Mouse (Mus musculus) liver, embryonic 11.5 days (tissue): Measurements from ENCODE around the gene Arhgap30. TPM values are rescaled to one million over a fixed set of nuclear protein-coding genes. Genes with fewer than 3 reads are reported as not detected.
A peak's percentile ranks its signal among the peaks of the same experiment; 100 is the strongest.

Experiments used
- ATAC-seq: fragments of 200-750 bp; cut with Nextera tagmentation; replicated peaks from 2 replicates; pipeline ENCODE4 v1.8.0; 2017; ENCODE audit warnings: moderate number of reproducible peaks, mild to moderate bottlenecking, moderate TSS enrichment, moderate library complexity; ENCODE audit not compliant: low FRiP score
- DNase-seq: peaks from one replicate; pipeline ENCODE4 v3.0.0-alpha.2; 2017; ENCODE audit warnings: low spot score
- H3K27ac ChIP-seq: fragments of 300-500 bp; sonication (generic); 2 replicates; pipeline ENCODE4 v1.5.1; 2014; ENCODE audit warnings: mild to moderate bottlenecking, low read depth, low read length, control low read depth
- H3K27me3 ChIP-seq: fragments of 300-500 bp; sonication (generic); replicated peaks from 2 replicates; pipeline ENCODE4 v1.6.1; 2014; ENCODE audit warnings: low read length, mixed read lengths; ENCODE audit not compliant: control insufficient read depth, insufficient read depth
- H3K36me3 ChIP-seq: fragments of 300-500 bp; sonication (generic); 2 replicates; pipeline ENCODE4 v1.6.1; 2014; ENCODE audit warnings: mild to moderate bottlenecking, low read length, moderate library complexity, mixed read lengths; ENCODE audit not compliant: control insufficient read depth, insufficient read depth
- H3K4me1 ChIP-seq: fragments of 300-500 bp; sonication (generic); replicated peaks from 2 replicates; pipeline ENCODE4 v1.6.1; 2014; ENCODE audit warnings: low read length, mixed read lengths; ENCODE audit not compliant: control insufficient read depth, insufficient read depth
- H3K4me2 ChIP-seq: fragments of 300-500 bp; sonication (generic); 2 replicates; pipeline ENCODE4 v1.6.1; 2014; ENCODE audit warnings: mild to moderate bottlenecking, control low read depth, moderate library complexity
- H3K4me3 ChIP-seq: fragments of 300-500 bp; sonication (generic); 2 replicates; pipeline ENCODE4 v1.5.1; 2014; ENCODE audit warnings: low read depth, low read length, control low read depth
- H3K9ac ChIP-seq: fragments of 300-500 bp; sonication (generic); 2 replicates; pipeline ENCODE4 v1.6.1; 2014; ENCODE audit warnings: low read depth, low read length, control low read depth
- H3K9me3 ChIP-seq: fragments of 300-500 bp; sonication (generic); 2 replicates; pipeline ENCODE4 v1.6.1; 2016; ENCODE audit warnings: low read length, inconsistent platforms, mixed read lengths; ENCODE audit not compliant: control insufficient read depth
- whole genome bisulfite sequencing: fragments of 180-500 bp; shearing (Covaris S2); extraction: QIAGEN DNeasy Blood & Tissue Kit; methylation state at CpG from one replicate; pipeline ENCODE4 v1.1.7; 2014; 5-methylcytosine and 5-hydroxymethylcytosine counted together
- polyA plus RNA-seq: library from polyadenylated mRNA; unstranded; fragments of >200 nt; fragmentation: Nextera tagmentation; extraction: Ambion mirVana; gene quantifications from 2 replicates; pipeline ENCODE4 v1.2.1, GENCODE M21; 2014

Gene Arhgap30
- polyA plus RNA-seq, 1 experiment from 2014 or later = 3.5 TPM

DNA sequence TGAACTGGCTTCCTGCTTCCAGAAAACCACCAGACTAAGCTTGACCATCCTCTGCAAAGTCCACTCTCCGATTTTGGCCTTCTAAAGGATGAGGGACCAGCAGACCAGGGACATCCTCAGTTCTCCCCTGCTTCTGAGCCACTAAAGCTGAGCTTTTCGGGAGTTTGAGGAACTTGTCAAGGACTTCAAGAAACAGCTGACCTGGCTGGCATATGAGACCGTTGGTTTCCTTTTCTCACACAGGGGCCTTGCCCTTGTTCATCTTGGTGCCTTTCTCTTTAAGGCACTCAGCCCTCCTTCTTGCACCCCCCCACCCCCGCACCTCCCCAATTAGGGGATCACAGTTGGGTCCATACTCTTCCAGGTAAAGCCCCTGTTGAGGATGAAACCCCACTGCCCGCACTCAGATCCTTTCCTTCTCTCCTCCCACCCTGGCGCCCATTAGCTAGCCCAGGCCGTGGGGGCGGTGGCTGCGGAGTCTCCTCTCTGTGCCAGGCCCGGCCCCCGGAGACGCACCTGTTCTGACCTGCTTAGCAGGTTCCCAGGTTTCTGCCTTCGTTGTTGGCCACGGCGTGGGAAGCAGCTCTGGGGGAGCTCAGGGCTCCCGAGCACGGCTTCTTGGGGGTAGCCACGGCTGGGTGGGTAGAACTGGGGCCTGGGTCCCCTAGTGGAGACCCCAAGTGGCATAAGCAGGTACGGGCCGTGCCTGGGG lies 18.8 kb upstream of the Arhgap30 start, which contains the start of gene Nectin4:
Gene Nectin4 (plus strand): TSS at position 255 of the 712 bp plus-strand sequence.
- no peak for ATAC-seq
- H3K4me2 ChIP-seq = no peak within 1 kb of the TSS
- DNase-seq = no peak
- no peaks in the 10 kb centered on the region for H3K36me3 ChIP-seq
- no peaks in the 10 kb centered on the region; the same call in 1 of the 2 replicates for H3K27me3 ChIP-seq
- H3K27ac ChIP-seq = no peak within 1 kb of the TSS
- no peak within 1 kb of the TSS for H3K9ac ChIP-seq
- no peaks in the 10 kb centered on the region for H3K9me3 ChIP-seq
- no peak within 1 kb of the TSS for H3K4me3 ChIP-seq
- WGBS = 42% methylated on average over 20 of the region's 20 CpGs
- 0 out of 2 replicates have a peak, but pooled peaks cover 8% of the 10 kb centered on the region for H3K4me1 ChIP-seq

DNA sequence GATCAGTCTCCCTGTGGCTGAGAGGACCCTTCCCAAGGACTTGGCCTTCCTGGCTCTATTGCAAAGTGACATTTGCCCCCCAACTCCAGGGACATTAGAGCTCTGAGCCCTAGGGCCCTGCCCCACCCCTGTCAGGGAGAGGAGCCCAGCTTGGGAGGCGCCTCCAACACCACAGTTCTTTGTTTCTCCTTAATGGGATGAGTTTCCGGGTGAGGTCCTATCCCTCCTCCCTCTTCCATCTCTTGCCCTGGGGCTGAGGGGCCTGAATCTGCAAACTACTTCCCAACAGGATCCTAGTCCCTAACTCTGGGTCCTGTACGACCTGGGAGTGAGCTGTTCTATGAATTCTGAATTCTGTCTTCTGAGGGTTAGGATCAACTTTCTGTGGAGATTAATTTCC lies 15.9 kb upstream of the Arhgap30 start:
- Histone ChIP-seq H3K4me3 (no peak overlapping the region), H3K27ac (no peak overlapping the region), H3K27me3 (no peaks in the 10 kb centered on the region; the same call in 1 of the 2 replicates), H3K4me1 (peaks cover 10% of the 10 kb centered on the region), H3K9ac (no peak overlapping the region), H3K4me2 (no peak overlapping the region), H3K36me3 (no peaks in the 10 kb centered on the region), H3K9me3 (no peaks in the 10 kb centered on the region)
- no peak for DNase-seq
- no peak for ATAC-seq
- WGBS = 70% methylated on average over 3 of the region's 3 CpGs

DNA sequence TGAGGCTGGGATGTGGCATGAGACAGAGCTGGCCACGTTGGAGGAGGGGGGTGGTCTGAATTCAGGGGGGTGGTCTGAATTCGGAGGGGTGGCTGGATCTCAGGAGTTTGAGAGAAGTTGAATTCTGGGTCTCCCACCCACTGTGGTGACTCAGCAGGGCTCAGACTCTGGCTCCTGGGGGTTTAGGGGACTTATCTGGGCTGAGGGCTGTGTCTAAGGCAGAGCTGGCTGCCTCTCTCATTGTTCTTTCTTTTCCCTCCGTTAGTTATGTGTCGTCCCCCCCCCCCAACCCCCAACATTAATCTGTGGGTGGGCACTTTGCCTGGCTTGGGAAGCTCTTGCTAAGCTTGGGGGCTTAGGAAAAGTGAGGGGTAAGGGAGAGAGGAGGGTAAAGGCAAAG lies 14.8 kb upstream of the Arhgap30 start:
- ATAC-seq (no peak), DNase-seq (no peak)
- peaks cover 15% of the 10 kb centered on the region for H3K4me1 ChIP-seq
- H3K36me3 ChIP-seq = no peaks in the 10 kb centered on the region
- H3K27ac ChIP-seq = no peak overlapping the region
- H3K9ac ChIP-seq = no peak overlapping the region
- no peaks in the 10 kb centered on the region; the same call in 1 of the 2 replicates for H3K27me3 ChIP-seq
- H3K4me2 ChIP-seq = peak overlapping the region; percentile 12; the same call in 1 of the 2 replicates
- H3K9me3 ChIP-seq = no peaks in the 10 kb centered on the region
- WGBS = 6% methylated on average over 4 of the region's 4 CpGs
- H3K4me3 ChIP-seq = no peak overlapping the region

DNA sequence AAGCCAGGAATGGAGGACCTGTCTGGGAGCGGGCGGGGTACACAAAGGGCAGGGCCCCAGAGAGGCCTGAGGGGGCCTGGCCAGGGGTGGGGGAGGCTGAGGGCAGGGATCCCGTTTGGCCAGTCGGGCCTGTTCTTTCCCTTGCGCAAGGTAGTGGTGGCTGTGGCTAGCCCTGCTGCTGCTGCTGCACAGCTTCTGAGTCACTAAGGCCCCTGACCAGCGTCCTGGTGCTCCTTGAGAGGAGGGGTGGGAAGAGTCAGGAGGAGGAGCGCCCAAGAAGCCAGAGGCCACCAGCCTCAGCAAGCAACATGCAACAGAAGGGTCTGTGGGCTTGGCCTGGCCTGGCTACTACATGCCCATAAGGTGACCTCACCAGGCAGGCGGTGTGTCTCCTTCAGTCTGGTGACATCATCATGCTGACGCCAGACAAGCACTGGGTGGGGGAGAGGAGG lies 13.1 kb upstream of the Arhgap30 start:
- no peak for DNase-seq
- no peak overlapping the region for H3K4me3 ChIP-seq
- no peak overlapping the region for H3K27ac ChIP-seq
- ATAC-seq = peak; percentile 32; the same call in 1 of the 2 replicates
- H3K4me2 ChIP-seq = no peak overlapping the region
- peaks cover 21% of the 10 kb centered on the region for H3K4me1 ChIP-seq
- 41% methylated on average over 9 of the region's 9 CpGs for WGBS
- peaks cover 14% of the 10 kb centered on the region for H3K27me3 ChIP-seq
- H3K9ac ChIP-seq = no peak overlapping the region
- no peaks in the 10 kb centered on the region for H3K9me3 ChIP-seq
- no peaks in the 10 kb centered on the region for H3K36me3 ChIP-seq

DNA sequence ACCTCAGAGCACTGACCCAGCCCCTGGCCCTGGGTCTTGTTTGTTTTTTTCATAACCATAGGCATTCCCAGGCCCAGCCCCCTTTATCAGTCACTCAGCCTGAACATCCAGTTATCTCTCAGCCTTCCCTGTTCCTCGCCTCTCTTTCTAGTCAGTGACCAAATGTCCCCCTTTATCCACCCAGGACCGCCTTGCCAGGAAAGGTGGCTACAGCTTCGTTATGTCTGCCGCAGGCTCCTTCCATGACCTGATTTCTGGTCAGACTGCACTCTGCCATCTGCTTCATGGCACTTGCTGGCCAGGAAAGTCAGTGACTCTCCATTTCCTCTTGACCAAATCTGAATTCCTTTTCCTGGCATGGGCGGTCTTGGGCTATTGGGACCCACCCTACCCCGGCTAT lies 10.5 kb upstream of the Arhgap30 start:
- Histone ChIP-seq H3K27ac (no peak overlapping the region), H3K36me3 (no peaks in the 10 kb centered on the region), H3K4me2 (no peak overlapping the region), H3K4me3 (no peak overlapping the region), H3K4me1 (peaks cover 20% of the 10 kb centered on the region), H3K27me3 (peaks cover 20% of the 10 kb centered on the region), H3K9me3 (no peaks in the 10 kb centered on the region), H3K9ac (no peak overlapping the region)
- ATAC-seq (no peak), DNase-seq (no peak)
- WGBS = 71% methylated on average over 6 of the region's 6 CpGs

DNA sequence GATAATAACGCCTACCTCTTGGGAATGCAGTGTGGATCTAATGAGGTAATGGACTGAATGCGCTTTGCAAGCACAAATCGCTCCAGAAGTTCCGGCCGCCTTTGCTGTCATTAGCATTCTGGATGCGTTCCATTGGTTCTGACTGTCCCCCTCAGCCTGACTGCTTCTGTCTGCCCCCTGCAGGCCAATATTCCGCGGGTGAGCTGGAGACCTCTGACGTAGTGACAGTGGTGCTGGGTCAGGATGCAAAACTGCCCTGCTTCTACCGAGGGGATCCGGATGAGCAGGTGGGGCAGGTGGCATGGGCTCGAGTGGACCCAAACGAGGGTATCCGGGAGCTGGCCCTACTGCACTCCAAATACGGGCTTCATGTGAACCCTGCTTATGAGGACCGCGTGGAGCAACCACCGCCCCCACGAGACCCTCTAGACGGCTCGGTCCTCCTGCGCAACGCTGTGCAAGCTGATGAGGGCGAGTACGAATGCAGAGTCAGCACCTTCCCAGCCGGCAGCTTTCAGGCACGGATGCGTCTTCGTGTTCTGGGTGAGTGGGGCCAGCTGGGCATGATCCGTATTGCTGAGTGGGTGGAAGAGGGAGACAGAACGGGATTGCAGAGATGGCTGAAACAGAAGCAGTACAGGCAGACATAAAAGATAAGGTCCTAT lies 8.7 kb upstream of the Arhgap30 start:
- H3K4me3 ChIP-seq = peak overlapping the region; percentile 22
- ATAC-seq = peak; percentile 63

DNA sequence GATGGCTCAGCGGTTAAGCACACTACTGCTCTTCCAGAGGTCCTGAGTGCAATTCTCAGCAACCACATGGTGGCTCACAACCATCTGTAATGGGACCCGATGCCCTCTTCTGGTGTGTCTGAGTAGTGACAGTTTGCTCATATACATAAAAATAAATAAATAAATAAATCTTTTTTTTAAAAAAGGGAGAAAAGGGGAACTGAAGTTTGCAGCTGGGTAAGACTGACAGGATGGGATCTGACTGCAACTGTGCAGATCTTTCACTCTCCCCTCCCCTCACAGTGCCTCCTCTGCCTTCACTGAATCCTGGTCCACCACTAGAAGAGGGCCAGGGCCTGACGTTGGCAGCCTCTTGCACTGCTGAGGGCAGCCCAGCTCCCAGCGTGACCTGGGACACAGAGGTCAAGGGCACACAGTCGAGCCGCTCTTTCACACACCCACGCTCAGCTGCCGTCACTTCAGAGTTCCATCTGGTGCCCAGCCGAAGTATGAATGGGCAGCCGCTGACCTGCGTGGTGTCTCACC lies 6.6 kb upstream of the Arhgap30 start:
- no peak for ATAC-seq

More for the DNA sequence above, 8.7 kb upstream of the Arhgap30 start:
- H3K27ac ChIP-seq = no peak overlapping the region
- no peaks in the 10 kb centered on the region for H3K36me3 ChIP-seq
- H3K9me3 ChIP-seq = no peaks in the 10 kb centered on the region
- H3K4me1 ChIP-seq = peaks cover 13% of the 10 kb centered on the region
- H3K9ac ChIP-seq = no peak overlapping the region
- H3K4me2 ChIP-seq = peak overlapping the region; percentile 48
- 5% methylated on average over 31 of the region's 31 CpGs for WGBS
- H3K27me3 ChIP-seq = peaks cover 20% of the 10 kb centered on the region
- peak; percentile 69 for DNase-seq

DNA sequence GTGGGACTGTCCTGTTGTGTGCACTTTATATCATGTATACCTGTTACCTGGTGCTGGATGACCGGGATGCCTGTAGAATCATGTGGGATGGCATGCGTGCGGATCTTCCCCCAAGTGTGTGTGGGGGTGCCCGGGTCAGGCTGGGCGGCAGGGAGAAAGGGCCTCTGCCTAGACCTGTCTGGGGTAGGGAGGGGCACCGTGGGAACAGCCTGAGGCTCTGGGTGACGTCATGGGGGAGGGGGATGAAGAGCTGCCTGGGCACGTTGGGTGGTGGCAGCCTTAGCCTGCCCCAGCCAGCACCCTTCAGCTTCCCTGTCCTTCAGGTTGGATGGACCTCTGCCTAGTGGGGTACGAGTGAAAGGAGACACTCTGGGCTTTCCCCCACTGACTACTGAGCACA lies 4.4 kb upstream of the Arhgap30 start:
- WGBS = 64% methylated on average over 9 of the region's 9 CpGs
- DNase-seq = no peak
- peaks cover 18% of the 10 kb centered on the region for H3K27me3 ChIP-seq

More for the DNA sequence above, 6.6 kb upstream of the Arhgap30 start:
- H3K4me1 ChIP-seq = peaks cover 11% of the 10 kb centered on the region; the same call in 1 of the 2 replicates
- no peak overlapping the region for H3K27ac ChIP-seq
- no peaks in the 10 kb centered on the region for H3K36me3 ChIP-seq
- H3K4me3 ChIP-seq = no peak overlapping the region
- no peak overlapping the region for H3K9ac ChIP-seq
- H3K4me2 ChIP-seq = no peak overlapping the region
- H3K9me3 ChIP-seq = no peaks in the 10 kb centered on the region
- no peak for DNase-seq
- peaks cover 20% of the 10 kb centered on the region for H3K27me3 ChIP-seq
- WGBS = 77% methylated on average over 11 of the region's 11 CpGs

More for the DNA sequence above, 4.4 kb upstream of the Arhgap30 start:
- H3K9me3 ChIP-seq = no peaks in the 10 kb centered on the region
- no peak for ATAC-seq
- H3K27ac ChIP-seq = no peak overlapping the region
- no peak overlapping the region for H3K9ac ChIP-seq
- no peaks in the 10 kb centered on the region for H3K36me3 ChIP-seq
- H3K4me3 ChIP-seq = no peak overlapping the region
- peaks cover 6% of the 10 kb centered on the region; the same call in 1 of the 2 replicates for H3K4me1 ChIP-seq
- no peak overlapping the region for H3K4me2 ChIP-seq
